19 mouse cellular contexts compared by ENCODE assay signal in the genomic region with DNA sequence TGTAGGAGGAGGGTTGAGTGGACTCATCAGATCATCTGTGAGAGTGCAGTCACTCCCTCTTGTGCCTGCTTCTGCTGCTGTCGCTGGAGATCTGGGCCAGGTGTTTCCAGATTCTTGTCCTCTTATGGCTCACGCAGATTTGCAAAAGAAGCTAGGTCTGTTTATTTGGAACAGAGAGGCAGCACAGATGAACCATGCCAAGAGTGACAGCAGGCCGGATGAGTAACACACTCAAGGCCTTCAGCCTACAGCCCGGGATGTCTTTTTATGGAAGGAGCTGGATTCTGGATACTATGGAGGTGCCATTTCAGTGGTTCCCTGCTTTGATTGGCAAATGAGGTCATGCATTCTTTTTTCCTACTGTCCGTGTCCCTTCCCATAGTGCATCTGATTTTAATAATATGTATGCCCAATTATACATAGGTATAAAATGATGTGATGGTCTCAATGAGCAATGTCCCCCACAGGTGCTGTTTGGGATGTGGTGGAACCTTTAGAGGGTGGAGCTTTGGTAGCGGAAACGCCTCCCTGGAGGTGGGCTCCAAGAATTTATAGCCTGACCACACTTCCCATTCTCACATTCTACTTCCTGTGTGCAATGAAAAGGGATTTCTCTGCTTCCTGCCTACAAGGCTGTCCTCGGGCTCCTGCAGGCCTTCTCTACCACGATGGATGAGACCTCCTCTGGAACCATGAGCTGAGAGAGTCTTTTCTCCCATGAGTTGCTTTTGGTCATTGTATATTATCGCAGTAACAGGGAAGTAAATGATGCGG. TPM values are rescaled to one million over a fixed set of nuclear protein-coding genes. Genes with fewer than 3 reads are reported as not detected.
A peak's percentile ranks its signal among the peaks of the same experiment; 100 is the strongest.
DNase-seq lines count a peak whose midpoint lies in the region; TF ChIP-seq lines count a peak whose summit lies in the region.
"Had no signal": no experiment of that assay in that cellular context is flagged by ENCODE, and none has a peak within 500 bp of the region (broad histone marks: within the 10 kb centered on the region; RNA-seq: fewer than 3 reads in every experiment).

No protein-coding gene starts in this region.

- TF ChIP-seq EP300 in CH12.LX (IDR thresholded peaks at IDR 0.05; ENCODE audit: low read length), result no peak

- peaks cover 6% of the 10 kb centered on the region for H3K27me3 ChIP-seq in CH12.LX (replicated peaks)
- H3K27me3 ChIP-seq: liver, embryonic 13.5 days; midbrain, embryonic 12.5 days; neural tube, embryonic 12.5 days had no signal

- TF ChIP-seq CTCF in CH12.LX (conservative IDR thresholded peaks at IDR 0.05 in 1 of 2, IDR thresholded peaks at IDR 0.05 in 1 of 2; ENCODE audit: low read depth in 2 of 2, low read length in 2 of 2), result no peak

- in situ Hi-C loops in CH12.LX (cut with MboI; ENCODE audit: low pct_ligation_motif_present, low pct_unique_long_range_greater_than_20kb, low sequenced_read_pairs), result no loop called here

- H3K27ac ChIP-seq in CH12.LX (ENCODE audit: insufficient read depth, low read depth), result no peak overlapping the region
- H3K27ac ChIP-seq: embryonic facial prominence, embryonic 10.5 days; forebrain, embryonic 12.5 days; limb, embryonic 13.5 days; liver, embryonic 13.5 days; macrophage; midbrain, embryonic 12.5 days; neural tube, embryonic 12.5 days had no signal

- no peak overlapping the region for H3K9ac ChIP-seq in CH12.LX (ENCODE audit: insufficient read depth, low read depth)
- H3K9ac ChIP-seq: forebrain, embryonic 12.5 days; limb, embryonic 13.5 days; liver, embryonic 13.5 days; midbrain, embryonic 12.5 days; neural tube, embryonic 12.5 days had no signal

- peak; percentile 44 to 65 for DNase-seq in cerebellum, adult 18-20 months
- no peak for DNase-seq in cerebellum, postnatal 4 days (ENCODE audit: low spot score in 2 of 2)
- no peak for DNase-seq in CH12.LX (ENCODE audit: extremely low read depth)
- peak; percentile 61 to 63 for DNase-seq in adrenal gland, postnatal 36 days
- DNase-seq in cerebellum, postnatal 36 days, result peak; percentile 42 to 51
- no peak for DNase-seq in gastrocnemius, postnatal 36 days
- no peak for DNase-seq in kidney, adult 11 months
- DNase-seq in thymus, postnatal 36 days, result no peak
- DNase-seq: gastrocnemius, postnatal 10 days; kidney, adult 2 months; kidney, postnatal 14 days; liver, embryonic 13.5 days; spleen, adult 18-20 months had no signal

- dilution Hi-C loops in CH12.LX (cut with MboI; ENCODE audit: extremely low pct_ligation_motif_present, extremely low pct_unique_long_range_greater_than_20kb, low sequenced_read_pairs), result no loop called here

- H3K79me2 ChIP-seq in CH12.LX (replicated peaks; ENCODE audit: control insufficient read depth, extremely low read depth, insufficient read depth, poor library complexity, severe bottlenecking), result no peaks in the 10 kb centered on the region

- TF ChIP-seq RAD21 in CH12.LX (IDR thresholded peaks at IDR 0.05; ENCODE audit: low read depth, low read length), result no peak

- no peak overlapping the region for H3K4me3 ChIP-seq in CH12.LX (replicated peaks in 1 of 3; ENCODE audit: low read depth in 2 of 3, low read length in 2 of 3, poor library complexity in 1 of 3)
- H3K4me3 ChIP-seq: embryonic facial prominence, embryonic 10.5 days; forebrain, embryonic 12.5 days; limb, embryonic 13.5 days; liver, embryonic 13.5 days; midbrain, embryonic 12.5 days; neural tube, embryonic 12.5 days had no signal

- peaks cover 0 to 8% of the 10 kb centered on the region in 2 experiments; a peak in 2 of 4 replicates for H3K4me1 ChIP-seq in CH12.LX (ENCODE audit: control insufficient read depth in 1 of 2, insufficient read depth in 2 of 2)
- H3K4me1 ChIP-seq: embryonic facial prominence, embryonic 10.5 days; liver, embryonic 13.5 days; neural tube, embryonic 12.5 days had no signal

- H3K9me3 ChIP-seq in CH12.LX (replicated peaks; ENCODE audit: low read length), result no peaks in the 10 kb centered on the region
- H3K9me3 ChIP-seq: embryonic facial prominence, embryonic 10.5 days; forebrain, embryonic 12.5 days; limb, embryonic 13.5 days; liver, embryonic 13.5 days; midbrain, embryonic 12.5 days; neural tube, embryonic 12.5 days had no signal

- 0 out of 2 replicates have a peak overlapping the region, but pooled peaks have one; percentile 15 for H3K4me2 ChIP-seq in CH12.LX (ENCODE audit: insufficient read depth, low read depth, poor library complexity, severe bottlenecking)
- H3K4me2 ChIP-seq: forebrain, embryonic 12.5 days; limb, embryonic 13.5 days; liver, embryonic 13.5 days; midbrain, embryonic 12.5 days; neural tube, embryonic 12.5 days had no signal

- H3K36me3 ChIP-seq in CH12.LX (replicated peaks in 1 of 2; ENCODE audit: control insufficient read depth in 1 of 2, insufficient read depth in 1 of 2, low read length in 1 of 2), result no peaks in the 10 kb centered on the region
- H3K36me3 ChIP-seq: embryonic facial prominence, embryonic 10.5 days; forebrain, embryonic 12.5 days; limb, embryonic 13.5 days; liver, embryonic 13.5 days; midbrain, embryonic 12.5 days; neural tube, embryonic 12.5 days had no signal

- intact Hi-C loops in gastrocnemius, postnatal 36 days (cut with DNase I), result no loop called here

- TF ChIP-seq POLR2A in CH12.LX (IDR thresholded peaks at IDR 0.05; ENCODE audit: low read depth, low read length), result no peak

TF ChIP-seq in CH12.LX, 34 proteins besides CTCF, POLR2A, EP300 and RAD21:
- TF ChIP-seq TCF12 (IDR thresholded peaks at IDR 0.05; ENCODE audit: low read depth, low read length) (no peak), ZNF384 (IDR thresholded peaks at IDR 0.05; ENCODE audit: low read depth, low read length) (no peak), POLR2AphosphoS2 (IDR thresholded peaks at IDR 0.05; ENCODE audit: low read depth, low read length) (no peak), USF1 (IDR thresholded peaks at IDR 0.05; ENCODE audit: low read depth, low read length) (no peak), BHLHE40 (IDR thresholded peaks at IDR 0.05; ENCODE audit: low read depth, low read length) (no peak), NELFE (IDR thresholded peaks at IDR 0.05; ENCODE audit: low read depth, low read length) (no peak), CHD1 (IDR thresholded peaks at IDR 0.05; ENCODE audit: low read depth, low read length) (no peak), TBP (conservative IDR thresholded peaks at IDR 0.05; ENCODE audit: low read depth, low read length) (no peak), HCFC1 (IDR thresholded peaks at IDR 0.05; ENCODE audit: low read depth, low read length) (no peak), KAT2A (IDR thresholded peaks at IDR 0.05; ENCODE audit: insufficient replicate concordance, low read length) (no peak), MXI1 (IDR thresholded peaks at IDR 0.05; ENCODE audit: low read depth, low read length) (no peak), ZKSCAN1 (IDR thresholded peaks at IDR 0.05; ENCODE audit: borderline replicate concordance, low read depth, low read length) (no peak), SIN3A (IDR thresholded peaks at IDR 0.05; ENCODE audit: low read length) (no peak)

RNA-seq across cellular contexts. Expression of a gene that starts 18.1 kb away (rescaled TPM):
- 22.4 and 28.7 TPM in 2 replicates for total RNA-seq in CH12.LX (2012; rRNA removed)
- 10.4 and 10.5 TPM in 2 replicates for total RNA-seq in CH12.LX (2014; rRNA removed)
- polyA plus RNA-seq in CH12.LX (2012; ENCODE audit: insufficient read length, low read depth), result 23.3 and 26.5 TPM in 2 replicates
- total RNA-seq in adrenal gland, postnatal 36 days (2021), result 10 to 100 TPM; 15.1 to 21.0 TPM
- 10 to 100 TPM; 10.7 to 11.6 TPM for total RNA-seq in gastrocnemius, postnatal 36 days (2021)

Comparison
In these comparisons a context has a peak if more than half of its experiments do, and no peak if none do; other contexts are left out.
1. DNase-seq: peak in cerebellum, adult 18-20 months (2 of 2), adrenal gland, postnatal 36 days (2 of 2) and cerebellum, postnatal 36 days (2 of 2); none in cerebellum, postnatal 4 days (0 of 2), CH12.LX (single experiment), gastrocnemius, postnatal 36 days (0 of 2), kidney, adult 11 months (single experiment) and thymus, postnatal 36 days (0 of 2).